Mouse (Mus musculus) c-Kit-positive CD71-positive TER-119-positive erythroid progenitor cells, embryonic 14.5 days (primary cell): ENCODE measurements at regions not wholly inside any gene's neighbourhood (a gene's known extent, or its start where the extent isn't known, plus 50 kb on each side); places are given as distances from the start of the nearest gene placed in this dataset.

Source experiments
- DNase-seq: peaks from one replicate; pipeline ENCODE4 v3.0.0-alpha.2; 2013; ENCODE audit warnings: low spot score

DNA sequence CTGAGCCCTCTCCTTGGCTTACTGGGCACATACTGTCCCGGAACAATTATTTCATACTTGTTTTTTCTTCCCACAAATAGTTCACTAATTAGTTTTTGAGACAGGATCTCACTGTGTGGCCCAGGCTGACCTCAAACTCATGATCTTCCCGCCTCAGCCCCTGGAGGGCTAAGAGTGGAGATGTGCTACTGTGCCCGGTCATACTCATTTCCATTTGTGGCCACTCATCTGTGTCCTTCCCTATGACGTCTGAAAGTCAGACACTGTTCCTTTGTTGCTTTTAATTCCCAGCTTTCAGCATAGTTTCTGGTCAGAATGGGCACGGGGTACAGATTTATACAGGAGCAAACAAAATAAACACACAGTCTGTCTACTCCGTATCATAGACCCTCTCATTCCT, 242.7 kb upstream of the Kif2a start:
- DNase-seq, result no peak

DNA sequence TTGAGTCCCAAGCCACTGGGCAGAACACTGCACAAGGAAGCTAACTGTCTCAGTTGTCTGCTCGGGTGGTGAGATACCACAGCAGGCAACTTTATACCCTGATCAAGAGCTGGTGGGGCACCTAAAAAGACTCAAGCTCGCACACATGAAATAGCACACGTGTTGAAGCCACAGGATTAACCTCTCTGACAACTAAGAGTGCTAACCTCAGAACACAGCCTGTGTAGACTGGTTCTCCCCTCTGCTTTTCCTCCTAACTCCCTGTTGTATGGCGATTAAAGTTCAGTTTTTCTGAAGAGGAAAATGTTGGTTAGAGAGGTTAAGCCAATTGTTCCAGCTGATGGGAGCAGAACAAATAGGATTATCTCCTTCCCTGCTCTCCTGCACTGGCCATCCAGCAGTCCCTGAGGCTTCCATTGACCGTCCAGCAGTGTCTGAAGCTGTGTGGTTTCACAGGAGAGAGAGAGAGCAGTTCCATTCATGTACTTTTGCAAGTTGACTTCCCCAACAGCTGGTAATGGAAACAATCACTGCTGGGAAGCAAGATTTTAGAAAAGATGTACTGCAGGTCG, 239.6 kb upstream of the Kif2a start:
- DNase-seq, result no peak

DNA sequence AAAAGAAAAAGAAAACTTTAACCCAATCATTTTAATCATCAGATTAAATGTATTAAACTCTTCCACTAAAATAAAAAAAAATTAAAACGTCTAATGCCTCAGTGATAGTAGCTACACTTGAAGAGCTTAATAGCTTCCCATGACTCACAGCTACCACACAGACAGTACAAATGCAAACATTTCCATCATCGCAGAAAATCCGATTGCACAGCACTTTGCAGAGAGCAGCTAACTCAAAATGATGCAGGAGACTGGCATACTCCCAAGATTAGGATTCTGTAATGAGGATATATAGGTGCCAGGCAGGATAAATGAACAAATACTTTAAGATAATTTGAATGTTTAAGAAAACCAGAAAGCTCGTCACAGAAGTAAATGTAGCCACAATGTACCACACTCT, 238.3 kb upstream of the Kif2a start:
- DNase-seq, result no peak

DNA sequence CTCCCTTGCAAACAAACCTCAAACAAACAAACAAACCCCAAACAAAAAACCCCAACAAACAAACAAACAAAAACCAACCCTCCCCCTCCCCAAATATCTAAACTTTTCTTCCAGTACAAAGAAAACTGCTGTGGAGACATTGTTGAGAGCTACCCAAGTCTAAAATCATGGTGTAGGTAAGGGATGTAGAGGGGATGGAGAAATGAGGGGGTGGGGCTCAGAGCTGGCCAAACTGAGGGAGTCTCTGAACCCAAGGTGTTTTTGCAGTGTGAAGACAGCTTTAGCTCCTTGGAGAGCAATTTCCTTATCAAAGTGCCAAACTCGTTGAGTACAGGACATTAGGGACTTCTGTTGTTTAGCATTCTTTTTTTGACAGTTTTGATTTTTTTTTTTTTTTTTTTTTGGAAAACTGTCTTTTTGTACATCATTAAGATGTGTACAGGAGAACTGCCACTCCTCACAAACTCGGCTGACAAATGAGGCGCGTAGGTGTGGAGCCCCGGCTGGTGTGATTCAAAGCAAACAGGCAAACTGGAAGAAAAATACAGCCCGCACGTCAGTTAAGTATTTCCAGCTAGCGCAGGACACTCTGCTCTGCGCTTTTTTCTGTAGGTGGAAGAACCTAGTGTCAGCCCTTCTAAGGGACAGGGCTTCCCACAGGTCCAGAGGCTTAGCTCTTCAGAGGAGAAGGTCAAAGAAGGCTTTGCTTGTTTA, 226.0 kb upstream of the Kif2a start:
- DNase-seq, result no peak

DNA sequence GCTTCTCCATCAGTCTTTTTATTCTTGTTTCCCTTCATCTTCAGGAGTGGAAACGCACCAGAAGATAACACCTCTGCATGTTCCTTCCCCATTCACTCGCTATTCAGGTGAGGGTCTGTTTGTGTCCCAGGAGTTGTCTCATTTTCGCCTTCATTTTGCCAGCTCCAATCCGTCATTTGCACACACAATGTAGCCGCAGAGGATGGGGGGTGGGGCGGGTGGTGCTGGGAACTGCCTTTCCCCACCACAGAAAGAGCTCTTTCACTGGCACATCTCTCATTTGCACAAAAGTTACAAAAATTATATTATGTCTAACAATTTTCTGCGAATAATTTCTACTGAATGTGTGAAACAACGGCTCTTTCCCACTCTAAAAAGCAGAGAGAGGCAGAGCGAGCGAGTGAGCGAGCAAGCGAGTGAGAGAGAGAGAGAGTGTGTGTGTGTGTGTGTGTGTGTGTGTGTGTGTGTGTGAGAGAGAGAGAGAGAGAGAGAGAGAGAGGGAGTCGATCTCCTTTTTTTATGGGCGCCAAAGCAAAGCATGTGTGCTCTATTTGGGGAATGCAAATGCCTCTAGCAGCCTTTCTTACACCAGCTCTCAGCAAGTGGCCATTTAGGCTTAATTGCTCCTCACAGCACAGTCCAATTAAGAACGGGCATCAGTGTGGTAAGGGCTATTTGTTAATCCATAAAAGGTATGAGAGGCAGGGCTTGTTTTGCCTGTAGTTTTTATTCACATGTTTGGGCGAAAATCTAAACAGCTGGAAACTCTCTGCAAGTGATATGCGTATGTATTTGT, 225.2 kb upstream of the Kif2a start:
- DNase-seq, result no peak

DNA sequence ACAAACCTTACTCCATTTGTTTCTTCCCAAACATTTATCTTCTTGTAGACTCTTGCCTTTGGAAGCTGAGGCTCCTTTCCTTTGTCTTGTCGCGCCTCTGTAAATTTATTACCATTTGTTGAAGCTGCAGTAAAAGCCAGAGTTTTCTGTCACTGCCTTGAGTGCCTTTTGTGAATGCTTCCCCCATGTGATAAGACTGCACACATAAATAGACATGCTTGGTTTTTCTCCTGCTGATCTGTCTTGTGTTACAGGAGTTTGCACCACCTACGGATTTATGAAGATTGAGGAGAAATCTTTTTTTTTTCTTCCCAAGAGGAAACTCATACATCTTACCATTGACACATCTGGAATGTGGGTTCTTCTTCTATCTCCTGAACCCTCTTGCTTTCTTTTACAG, 222.2 kb upstream of the Kif2a start:
- DNase-seq, result no peak

DNA sequence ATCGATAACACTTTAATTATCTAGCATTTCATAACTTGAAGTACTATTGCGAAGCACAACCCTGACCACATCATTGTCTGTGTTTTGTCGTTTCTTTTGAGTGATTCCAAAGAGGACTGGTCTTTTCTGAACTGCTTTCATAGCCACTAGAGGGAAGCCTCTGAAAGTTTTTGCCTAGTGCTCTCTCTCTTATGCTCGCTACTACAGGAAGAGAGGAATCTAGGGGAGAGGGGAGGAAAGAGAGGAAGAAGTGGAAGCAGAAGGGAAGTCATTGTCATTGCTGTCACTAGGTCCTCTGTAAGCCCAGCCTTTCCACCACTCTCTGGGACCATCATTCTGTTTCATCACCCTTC, 217.1 kb upstream of the Kif2a start:
- DNase-seq, result no peak

DNA sequence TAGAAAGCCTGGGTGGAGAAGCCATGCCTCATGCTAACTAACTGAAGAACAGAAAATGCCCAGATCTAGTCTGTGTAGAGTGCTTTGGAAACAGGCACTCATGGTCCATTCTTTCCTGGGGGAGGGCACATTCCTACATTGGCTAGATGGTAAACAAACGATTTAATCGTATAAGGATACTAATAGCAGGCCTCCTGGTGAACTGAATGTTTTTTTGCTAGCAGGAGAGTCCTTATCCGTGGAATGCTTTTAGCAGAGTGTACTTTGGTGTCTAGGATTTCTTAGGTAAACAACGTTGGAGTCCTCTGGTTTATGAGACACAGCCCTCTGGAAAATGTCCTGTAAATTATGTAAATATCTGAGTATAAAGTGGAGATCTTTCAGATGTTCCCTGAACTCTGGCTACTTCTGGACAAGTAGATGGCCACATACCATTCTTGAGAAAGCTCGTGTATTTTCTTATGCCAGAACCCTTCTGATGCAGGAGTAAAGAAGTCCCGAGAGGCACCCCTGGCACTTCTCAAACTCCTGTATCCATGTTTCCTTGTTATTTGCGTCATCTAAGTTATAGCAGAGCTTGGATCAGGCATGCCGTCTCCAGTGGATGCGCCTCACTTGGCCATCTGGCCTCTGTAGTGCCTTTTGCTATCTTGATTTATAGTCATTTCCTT, 216.6 kb upstream of the Kif2a start:
- DNase-seq, result no peak

DNA sequence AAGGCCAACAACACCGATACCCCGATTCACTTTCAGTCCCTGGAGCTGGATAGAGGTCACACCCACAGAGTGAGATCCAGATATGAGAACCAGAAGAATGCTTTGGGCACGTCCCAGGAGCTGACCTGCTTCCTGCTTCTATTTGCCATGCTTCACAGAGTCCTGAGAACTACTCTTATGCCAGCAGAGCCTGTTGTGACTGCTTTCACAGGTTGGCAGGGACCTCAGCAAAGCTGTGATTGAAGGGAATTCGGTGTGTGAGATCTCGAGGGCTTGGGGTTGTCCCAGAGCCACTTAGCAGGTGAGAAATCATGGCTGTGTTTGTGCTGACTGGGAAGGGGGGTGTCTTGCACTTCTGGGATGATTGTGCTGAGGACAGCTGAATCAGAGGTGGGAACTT, 197.5 kb upstream of the Kif2a start:
- no peak for DNase-seq

DNA sequence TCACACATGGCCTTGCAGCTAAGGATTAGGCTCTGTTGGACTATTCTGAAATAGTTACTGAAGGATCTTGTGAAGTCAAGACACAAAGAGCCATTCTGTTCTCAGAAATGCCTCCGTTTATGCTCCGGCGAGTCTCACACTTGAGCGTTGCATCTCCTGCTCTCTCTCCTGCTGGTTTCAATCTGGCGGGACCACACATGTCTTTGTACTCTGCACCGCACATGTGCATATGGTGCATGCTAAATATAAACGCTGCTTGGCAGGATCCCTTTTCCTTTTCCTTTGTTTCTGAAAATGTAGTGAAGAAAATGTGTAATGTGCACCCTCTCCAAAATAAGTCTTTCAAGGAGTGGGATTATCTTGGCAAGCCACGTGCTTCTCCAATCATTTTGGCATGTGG, 196.4 kb upstream of the Kif2a start:
- no peak for DNase-seq

DNA sequence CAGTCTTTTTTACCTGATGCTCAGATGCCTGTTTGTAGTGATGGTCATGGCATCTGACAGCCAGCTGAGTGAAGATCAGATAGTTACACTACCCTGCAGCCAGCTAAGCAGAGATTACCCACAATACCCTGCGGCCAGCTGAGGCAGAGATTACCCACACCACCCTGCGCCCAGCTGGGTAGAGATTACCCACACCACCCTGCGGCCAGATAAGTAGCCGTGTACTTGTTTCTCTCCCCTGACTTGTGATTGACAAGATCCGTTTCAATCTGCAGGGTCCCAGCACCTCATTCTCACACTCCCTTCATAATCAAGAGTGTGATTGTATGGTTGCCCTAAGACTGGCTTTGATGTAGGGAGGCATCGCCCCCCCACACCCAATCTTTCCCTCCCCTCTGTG, 195.9 kb upstream of the Kif2a start:
- no peak for DNase-seq

DNA sequence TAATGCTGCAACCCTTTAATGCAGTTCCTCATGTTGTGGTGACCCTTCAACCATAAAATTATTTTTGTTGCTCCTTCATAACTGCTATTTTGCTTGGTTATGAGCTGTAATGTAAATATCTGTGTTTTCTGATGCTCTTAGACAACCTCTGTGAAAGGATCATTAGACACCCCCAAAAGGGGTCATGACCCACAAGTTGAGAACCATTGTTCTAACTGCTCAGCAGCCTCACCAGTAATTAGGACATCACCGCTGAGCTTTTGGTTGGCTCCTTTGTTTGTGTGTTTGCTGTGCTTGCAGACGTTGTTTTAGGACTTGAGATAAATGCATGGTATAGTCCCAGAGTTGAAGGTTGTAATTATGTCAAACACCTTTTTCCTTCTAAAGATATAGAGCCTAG, 191.4 kb upstream of the Kif2a start:
- no peak for DNase-seq

DNA sequence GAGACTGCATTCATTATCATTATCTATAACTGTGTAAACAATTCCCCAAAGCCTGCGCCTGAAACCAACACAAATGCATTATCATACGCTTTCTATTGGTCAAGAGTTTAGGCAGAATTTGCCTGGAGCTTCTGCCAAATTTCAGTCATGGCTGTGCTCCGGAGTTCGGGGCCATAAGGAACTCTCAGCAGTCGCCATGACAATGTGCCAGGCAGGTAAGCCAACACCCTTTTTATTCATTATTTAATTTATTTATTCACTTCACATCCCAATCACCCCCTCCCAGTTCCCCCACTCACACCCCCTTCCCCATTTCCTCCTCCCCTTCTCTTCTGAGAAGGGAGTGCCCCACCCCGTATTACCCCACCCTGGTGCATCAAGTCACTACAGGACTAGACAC, 188.8 kb upstream of the Kif2a start:
- no peak for DNase-seq

DNA sequence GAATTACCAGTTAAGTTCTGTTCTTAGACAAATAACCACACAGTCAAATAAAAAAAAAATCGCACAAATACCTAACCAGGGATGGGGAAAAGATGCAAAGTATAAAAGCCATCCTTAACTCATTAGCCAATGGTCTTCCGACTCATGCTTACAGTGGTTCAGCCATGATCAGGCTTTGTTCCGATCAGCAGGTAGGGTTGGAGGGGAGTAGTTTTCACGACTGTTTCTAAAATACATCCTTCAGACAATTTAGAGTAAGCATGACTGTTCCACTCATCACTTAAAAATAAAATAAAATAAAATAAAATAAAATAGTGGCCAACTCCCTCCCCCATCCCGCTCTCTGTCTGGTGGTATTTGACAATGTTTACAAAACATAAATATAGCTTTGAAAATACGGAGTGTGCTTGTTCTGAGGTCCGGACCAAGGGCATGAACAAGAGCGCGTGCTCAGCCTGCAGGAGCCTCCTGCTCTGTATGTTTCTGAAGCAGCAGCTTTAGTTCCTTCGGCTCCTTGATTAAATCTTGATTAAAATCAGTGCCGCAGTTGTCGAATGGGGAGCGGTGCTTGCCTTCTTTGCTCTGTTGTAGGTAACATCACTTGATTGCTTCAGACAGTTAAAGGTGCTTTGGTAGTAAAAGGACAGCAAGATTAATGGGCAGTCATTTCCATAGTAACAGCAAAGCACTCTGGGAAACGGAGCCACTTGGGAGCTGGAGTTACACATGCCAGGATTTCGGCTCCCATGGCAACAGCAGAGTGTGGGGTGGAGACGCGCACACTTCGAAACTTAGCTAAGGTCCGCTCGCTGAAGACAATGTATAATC, 185.6 kb upstream of the Kif2a start:
- DNase-seq, result no peak

DNA sequence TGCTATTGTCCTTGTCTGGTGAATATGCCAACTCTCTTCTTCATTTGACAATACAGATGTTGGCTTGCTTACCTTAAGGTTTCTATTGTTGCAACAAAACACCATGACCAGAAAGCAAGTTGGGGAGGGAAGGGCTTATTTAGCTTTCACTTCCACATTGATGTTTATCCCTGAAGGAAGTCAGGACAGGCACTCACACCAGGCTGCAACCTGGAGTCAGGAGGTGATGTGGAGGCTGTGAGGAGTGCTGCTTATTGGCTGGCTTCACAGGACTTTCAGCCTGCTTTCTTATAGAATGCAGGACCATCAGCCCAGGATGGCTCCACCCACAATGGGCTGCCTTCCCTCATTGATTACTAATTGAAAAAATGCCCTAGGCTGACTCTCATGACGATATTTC, 177.9 kb upstream of the Kif2a start:
- DNase-seq, result no peak

DNA sequence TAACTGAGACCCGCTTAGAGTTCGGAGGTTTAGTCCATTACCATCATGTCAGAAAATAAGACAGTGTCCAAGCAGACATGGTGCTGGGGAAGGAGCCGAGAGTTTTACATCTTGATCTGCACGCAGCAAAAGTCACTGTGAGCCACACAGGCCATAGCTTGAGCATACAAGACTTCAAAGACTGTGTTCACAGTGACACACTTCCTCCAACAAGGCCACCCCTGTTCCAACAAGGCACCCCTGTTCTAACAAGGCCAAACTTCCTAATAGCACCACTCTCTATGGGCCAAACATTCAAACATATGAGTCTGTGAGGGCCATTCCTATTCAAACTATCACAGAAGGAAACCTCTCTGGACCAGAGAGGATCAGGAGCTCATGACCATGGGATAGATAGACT, 171.5 kb upstream of the Kif2a start:
- DNase-seq, result no peak

DNA sequence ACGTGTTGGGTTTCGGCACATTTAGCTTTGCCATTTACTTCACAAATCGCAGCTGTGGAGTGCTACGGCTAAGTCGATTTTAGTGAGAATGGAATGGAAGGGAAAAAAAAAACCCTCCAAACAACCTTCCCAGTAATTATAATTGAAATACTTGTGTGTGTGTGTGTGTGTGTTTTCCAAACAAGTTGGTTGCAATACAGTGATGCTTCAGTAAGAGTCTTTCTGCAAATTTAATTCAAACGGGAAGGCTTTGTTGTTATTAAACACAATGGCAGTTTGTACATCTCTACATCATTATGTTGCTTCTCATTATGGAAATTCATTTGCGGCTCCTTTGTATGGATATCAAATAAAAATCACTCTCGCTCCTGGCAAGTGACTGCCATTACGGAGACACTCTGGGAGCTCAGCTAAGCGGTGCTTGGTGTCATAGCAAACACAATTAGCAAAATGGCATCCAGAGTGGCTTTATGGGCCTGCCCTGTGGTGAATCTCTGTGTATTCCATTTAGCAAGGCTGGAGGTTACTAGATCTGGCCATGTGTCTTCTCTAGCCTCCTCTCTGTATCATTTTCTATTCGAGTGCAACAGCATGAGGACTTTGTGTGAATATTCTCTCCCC, 165.4 kb upstream of the Kif2a start:
- DNase-seq, result no peak

DNA sequence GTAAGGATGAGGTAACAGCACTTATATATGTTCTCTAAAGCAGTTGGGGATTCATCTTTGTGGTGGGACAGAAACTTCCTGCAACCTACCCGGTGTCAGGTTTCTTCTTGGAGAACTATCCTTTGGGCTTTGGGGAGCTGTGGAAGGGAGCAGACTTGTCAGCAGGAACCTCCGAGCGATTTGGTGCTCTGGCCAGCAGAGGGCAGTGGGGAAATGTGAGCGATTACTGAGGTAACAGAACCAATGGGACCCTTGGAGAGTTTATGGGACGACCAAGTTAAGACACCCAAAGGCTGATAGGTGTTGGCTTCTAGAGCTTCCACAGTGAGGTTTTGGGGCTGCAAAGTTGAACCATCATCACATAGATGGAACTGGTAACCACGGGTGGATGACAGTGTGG, 160.6 kb upstream of the Kif2a start:
- DNase-seq, result no peak

DNA sequence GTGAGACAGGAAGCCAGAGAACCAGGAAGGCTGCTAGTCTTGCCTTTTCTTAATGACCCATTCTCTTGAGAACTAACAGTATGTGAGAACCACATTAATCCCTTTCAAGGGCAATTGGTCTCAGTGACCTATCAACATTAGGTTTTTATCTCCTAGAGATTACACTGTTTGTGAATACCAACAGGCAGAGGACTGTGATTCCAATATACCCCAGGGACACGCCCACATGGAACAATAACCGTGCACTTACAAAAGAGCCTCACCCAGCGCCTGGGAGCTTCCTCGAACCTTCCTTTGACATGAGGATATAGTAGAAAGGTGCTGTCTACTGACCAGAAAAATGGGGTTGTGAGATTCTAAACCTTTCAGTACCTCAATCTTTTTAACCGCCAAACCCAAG, 157.6 kb upstream of the Kif2a start:
- no peak for DNase-seq

DNA sequence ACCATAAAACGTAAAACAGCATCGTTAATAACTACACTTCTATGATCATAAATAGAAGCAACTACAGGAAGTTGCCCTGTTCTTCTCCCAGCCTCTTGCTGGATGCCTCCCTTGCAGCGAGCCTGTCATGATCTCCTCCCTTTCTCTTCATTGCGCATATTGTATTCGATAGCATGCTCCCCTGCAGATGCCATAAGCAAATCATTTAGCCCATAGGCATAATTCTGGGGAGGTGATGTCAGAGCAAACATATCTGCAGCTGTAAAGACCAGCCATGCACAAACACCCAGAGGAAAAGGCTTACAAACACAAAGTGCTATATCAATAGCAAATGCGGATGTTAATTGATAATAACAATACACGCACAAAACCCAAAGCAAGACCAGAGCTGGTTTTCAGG, 155.7 kb upstream of the Kif2a start:
- no peak for DNase-seq

DNA sequence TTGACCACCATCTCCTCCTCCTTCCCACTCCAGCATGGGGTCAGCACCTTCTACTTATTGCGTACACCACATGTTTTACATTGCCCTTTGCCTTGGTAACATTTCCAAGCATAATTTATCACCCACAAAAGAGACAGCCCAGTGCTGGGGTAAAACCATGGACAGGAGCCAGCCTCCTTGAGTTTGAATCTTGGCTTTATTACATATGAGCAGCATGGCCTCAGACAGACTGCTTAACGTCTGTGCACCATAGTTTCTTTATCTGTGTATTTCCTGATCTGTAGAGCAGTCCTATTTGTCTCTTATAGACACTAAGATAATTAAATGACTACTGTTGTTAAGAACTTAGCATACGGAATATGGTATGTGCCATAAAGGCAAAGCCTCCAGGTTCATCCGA, 154.0 kb upstream of the Kif2a start:
- DNase-seq, result no peak
